Mouse (Mus musculus) cerebral cortex, adult 2 months (tissue): ENCODE results near the gene Mien1.

Source experiments
- WGBS: fragments of 180-500 bp; shearing (Covaris S2); methylation state at CpG from one replicate; pipeline ENCODE4 v1.1.7; 2018; 5-methylcytosine and 5-hydroxymethylcytosine counted together

Gene Mien1

DNA sequence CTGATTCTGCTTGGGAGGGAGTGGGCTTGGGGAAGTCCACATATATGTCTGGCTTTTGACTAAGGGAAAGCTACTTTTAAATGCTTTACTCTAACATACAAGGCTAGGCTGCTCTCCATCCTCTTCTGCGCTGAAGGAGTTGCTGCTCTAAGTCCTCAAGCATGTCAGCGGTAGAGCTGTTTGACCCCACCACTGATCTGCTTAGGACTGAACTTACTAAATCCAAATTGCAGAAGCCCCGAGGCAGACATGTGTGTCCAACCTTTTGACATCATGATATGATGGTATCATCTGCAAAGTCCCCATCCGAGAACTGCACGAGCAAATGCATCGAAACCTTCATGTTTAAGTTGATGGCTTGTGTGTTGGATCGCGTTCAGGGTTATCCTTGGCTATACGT is 21.1 kb upstream of the Mien1 start:
- 90% methylated on average over 9 of the region's 9 CpGs for WGBS

DNA sequence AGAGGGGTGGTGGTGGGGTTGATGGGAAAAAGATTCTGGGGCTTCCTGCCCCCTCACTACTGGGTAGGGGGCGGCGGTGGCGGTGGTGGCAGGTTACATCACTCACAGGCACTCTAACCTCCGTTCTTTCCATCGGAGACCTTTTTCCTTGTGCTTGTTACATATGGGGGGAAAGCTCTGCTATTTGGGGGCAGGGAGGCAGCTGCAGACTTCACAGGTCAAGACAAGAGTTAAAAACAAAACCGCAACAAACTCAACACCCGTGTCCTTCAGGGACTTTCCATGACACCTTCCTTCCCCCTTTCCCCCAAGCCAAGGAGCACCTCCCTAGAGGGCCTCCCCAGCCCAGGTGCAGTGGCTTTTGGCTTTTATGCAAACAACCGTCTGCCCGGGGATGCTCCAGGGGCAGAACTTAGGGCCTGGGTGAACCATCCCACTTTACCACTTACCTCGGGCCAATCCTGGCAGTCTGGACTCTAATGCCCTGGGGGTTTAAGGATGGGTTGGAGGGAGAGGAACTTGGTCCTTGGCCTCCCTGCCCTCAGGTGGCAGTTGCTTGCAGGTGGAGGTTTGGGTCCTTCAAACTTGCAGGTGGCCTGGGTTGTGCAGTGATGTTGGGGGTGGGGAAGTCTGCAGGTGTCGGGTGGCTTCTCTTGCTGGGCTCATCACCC is 20.4 kb upstream of the Mien1 start:
- WGBS = 54% methylated on average over 11 of the region's 11 CpGs

DNA sequence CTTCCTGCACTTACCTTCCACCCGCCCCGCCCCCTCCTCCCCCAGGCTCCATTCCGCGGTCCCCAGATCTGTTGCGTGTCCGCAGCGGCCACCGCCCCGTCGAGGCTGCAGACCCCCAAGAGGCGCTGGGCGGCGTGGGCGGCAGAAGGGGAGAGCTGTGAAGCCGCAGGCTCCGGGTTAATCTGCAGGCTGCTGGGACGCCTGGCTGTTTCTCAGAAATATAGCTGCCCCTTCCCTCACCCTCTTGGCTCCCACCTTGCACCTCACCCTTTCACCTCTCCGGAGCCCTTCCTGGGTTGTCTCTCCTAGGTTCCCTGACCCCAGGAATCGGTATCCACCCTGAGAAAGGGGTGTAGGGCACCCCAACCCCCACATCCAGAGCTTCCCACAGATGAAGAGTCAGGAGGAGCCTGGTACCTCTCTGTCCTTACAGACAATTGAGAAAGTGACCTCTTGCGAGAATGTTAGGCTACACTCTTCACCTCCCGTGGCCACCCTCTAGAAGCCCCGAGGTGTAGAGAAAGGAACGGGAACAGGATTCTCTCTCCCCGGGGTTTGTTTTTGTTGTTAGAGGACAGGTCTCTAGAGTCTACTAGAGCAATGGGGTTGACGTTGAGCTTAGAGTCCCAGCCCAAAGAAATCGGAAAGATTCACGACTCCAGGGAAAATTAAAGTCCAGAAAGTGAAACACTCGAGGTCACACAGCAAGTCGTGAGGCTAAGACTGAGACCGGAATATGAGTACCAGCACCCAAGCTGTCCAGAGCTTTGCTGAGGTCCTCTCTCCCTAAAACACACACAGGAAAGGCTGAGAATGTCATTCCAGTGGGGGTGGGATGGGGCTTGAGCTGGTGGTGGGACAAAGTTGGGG is 19.6 kb upstream of the Mien1 start:
- 9% methylated on average over 28 of the region's 30 CpGs for WGBS

DNA sequence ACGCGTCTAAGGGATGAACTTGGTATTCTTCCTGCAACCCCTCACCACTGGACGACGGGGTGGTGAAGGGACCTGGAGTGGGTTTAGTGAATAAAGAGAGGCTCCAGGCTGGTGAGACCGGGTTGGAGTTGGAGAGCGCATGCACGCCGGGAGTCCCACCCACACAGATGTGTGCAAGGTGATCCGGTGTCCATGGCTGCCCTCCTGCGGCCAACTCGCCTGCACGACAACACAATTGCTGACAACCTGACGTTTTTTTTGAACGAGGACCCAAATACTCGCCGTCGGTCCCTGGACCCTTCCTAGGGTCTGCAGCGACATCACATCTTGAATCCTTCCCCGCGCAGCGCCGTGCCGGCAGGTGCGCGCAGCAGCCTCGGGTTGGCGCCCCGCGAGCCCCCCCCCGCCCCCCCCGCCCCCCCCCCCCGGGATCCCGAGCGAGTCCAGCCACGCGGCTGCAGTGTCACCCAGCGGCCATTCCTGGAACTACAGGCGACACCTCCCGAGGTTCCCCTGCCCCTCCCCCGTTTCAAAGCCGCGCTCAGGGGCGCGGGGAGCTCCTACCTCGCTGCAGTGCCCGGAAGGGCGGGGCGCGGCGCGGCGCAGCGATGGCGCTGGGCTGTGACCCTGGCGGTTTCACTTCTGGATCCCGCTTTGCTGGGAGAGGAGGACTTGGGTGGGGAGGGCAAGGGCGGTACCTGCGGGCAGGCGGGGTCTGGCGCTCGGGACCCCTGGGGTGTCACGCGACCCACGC is 18.8 kb upstream of the Mien1 start:
- under 1% methylated on average over 57 of the region's 64 CpGs for WGBS

DNA sequence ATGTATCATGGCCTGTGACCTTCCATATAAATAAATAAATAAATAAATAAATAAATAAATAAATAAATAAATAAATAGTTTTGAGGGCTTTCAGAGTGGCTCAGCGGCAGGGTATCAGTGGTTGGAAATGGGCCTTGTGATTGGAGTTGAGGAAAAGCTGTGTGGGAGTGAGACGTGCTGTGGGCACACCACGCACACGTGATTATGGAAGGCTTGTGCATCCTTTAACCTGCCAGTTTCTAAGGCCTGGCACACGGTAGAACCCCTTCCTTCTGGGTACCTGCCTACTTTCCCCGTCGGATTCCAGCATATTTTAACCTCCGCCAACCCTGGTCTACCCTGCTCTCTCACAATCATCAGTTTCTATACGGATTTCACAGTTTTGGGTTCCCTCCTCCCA is 18.2 kb upstream of the Mien1 start:
- 12% methylated on average over 9 of the region's 9 CpGs for WGBS

DNA sequence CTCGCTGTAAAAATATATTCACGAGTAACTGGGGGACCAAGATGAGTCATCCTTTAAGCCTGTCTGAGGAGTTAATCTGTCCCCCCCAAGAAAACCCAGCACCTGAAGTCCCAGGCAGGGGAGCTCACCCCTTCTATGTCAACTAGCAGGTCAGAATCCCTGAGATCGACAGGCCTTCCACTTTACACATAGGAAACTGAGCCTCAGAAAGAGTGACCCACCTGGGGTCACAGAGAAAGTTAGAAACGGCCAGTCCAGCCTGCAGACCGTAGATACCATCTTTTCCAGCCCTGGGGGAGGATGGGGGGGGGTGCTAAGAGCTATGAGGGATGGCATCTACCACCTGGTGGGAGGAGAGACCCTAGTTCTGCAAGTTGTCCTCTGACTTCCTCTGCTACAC is 17.8 kb upstream of the Mien1 start:
- WGBS = 64% methylated on average over 5 of the region's 5 CpGs

DNA sequence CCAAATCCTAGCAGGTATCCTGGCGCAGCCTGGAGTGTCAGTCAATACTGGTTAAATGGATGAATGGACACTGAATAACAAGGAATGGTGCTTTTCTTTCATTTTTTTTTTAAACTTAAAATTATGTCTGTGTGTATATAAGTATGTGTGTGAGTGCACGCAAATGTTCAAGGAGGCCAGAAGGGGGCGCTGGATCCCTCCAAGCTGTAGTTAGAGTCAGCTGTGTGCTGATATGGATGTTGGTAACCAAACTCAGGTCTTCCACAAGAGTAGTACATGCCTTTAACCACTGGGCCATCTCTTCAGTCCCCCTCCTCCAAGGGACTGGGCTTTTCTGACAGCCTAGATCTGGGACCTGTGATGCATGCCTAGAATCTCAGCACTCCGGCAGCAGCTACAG is 16.7 kb upstream of the Mien1 start:
- 83% methylated on average over 4 of the region's 4 CpGs for WGBS

DNA sequence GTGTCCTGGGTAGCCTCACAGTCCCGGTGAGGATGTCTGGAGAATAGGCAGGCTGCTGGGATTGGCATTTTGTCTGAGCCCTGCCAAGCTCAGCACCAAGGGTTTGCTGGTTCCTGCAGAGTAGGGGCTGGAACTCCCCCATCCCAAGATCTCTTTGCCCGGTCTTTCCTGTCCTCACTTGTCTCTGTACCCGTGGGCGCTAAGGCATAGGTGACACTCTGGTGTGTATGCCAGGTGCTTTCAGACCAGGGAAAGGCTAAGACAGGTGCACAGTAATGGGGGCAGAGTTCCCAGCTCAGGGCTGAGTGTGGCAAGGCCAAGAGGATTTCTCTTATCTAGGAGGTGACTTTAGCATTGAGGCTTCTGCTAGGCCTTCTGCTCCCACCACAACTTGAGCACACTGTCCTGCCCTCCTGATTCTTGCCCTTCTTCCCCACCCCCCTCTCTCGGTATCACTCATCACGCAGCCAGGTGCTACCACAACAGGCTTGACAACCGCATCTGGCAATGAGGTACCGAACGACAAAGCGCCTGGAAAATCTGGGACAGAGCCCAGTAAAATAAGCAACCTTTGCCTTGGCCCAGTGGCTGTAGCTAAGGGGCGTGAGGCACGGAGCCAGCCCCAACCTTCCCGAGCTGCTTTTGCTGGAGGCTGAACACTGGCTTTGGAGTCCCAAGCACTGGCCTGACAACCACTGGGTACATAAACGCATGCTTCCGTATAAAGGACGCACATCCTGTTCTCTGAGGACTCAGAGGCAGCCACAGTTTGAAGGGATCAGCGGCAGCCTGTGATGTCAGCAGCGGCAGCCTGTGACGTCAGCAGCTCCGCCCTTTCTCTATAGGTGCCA is 11.4 kb upstream of the Mien1 start:
- 74% methylated on average over 20 of the region's 20 CpGs for WGBS

DNA sequence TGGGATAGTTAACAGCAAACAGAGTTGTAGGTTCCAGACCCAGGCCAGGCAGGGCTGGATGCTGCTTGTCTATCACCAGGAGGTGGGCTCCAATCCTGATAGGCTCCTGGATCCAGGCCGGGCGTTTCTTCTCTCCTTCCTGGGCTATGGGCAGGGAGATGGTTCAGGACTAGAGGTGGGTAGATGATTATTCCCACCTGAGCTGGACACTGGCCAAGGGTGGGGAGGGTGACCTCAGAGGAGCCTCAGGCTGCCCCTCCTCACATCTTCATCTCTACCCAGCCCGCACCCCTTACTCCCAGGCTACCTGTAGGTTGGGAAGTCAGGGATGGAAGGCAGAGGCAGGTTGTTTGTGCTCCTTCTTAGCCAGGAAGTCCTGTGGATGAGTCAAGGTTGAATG is 10.6 kb upstream of the Mien1 start:
- 87% methylated on average over 3 of the region's 3 CpGs for WGBS

DNA sequence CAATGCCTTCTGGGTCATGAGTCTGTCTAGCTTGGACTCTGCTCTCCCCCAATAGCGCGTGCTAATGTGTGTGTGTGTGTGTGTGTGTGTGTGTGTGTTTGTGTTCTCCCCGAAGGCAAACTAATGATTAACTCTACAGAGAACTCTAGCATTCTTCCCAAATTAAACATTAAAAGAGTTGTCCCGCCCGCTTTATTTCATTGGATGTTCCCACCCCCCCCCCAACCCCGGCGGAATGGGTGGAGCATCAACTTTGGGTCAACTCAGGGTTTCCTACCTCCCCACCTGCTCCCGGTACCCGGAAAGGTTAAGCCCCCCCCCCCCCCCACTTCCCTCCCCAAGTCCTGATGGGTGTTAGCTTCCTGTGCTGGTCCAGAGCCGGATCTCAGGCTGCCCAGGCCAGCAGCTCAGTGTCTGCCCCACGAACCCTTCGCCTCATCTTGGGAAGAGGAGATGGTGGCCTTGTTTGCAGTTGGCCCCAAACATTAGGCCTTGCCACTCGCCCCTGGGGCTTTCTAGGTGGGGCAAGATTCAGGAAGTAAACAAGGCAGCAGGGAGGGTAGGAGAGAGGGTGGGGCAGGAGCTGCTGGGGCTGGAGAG is 9.5 kb upstream of the Mien1 start:
- WGBS = 63% methylated on average over 13 of the region's 13 CpGs

DNA sequence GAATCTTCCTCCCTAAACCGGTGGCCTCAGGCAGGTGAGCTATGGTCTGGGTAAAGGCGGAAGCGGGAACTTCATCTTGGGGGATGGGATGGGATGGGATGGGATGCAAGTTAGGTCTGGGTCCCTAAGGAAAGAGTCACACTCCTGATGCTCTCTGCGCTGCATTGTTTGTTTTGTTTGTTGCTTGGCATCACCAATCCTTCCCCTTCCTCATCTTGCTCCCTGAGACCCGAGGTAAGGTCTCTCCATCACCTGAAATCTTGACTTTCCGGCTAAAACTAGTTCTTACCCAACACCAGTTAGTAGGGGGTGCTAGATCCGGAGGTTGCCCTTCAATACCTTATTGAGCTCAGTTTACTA is 8.7 kb upstream of the Mien1 start:
- WGBS = 44% methylated on average over 7 of the region's 7 CpGs

DNA sequence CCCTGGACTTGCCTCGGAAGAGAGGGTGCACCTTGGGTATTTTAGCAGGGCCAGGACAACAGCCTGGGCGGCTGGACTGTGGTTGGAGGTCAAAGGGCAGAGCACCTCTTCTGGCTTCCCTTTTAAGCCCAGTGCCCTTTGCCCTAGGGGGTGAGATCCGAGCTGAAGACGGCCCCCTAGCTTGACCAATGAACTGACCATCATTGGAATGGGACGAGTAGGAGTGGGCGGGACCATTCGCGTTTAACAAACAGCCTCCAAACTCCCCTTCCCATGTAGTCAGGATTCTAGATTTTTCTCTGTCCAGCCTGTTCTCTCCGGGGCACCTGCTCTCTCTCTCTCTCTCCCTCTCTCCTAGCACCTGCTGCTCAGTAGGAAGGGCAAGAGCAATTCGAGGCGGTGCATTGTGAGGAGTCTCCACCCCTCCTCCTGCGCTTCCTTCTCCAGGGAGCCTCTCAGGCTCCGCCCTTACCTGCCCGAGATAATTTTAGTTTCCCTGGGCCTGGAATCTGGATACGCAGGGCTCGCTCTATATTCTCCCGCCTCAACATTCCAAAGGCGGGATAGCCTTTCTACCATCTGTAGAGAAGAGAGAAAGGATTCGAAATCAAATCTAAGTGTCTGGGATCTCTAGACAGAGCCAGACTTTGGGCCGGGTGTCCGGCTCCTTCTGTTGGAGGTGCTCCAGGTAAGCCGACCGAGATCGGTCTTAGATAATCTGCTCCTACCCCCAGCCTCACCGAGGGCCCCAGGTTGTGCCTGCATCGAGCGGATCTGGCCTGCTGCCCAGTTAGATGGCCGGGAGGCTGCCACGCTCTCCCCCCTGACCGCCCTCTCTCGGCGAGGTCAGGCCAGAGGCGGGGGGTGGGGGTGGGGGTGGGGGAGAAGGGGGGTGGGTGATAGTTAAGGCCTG is 8.0 kb upstream of the Mien1 start:
- 9% methylated on average over 32 of the region's 33 CpGs for WGBS

DNA sequence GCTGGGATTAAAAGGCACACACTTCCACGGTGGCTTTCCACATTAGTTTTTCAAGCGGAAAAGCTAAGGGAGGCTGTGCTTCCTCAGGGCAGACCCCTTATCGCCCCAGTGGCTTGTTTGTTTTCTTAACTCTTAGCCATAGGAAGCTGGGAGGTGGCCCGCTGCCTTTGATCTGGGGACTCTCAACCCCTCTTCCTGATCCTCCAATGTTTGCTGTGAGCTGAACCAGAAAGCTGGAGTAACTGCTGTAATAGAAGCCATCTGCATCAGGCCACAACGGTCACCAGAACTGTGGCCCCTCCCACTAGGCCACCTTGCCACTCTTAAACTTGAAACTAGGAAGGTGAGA is 7.4 kb upstream of the Mien1 start, which contains the start of gene Grb7:
Gene Grb7 (plus strand): TSS at position 182 of the 349 bp plus-strand sequence.
- 53% methylated on average over 5 of the region's 5 CpGs for WGBS

DNA sequence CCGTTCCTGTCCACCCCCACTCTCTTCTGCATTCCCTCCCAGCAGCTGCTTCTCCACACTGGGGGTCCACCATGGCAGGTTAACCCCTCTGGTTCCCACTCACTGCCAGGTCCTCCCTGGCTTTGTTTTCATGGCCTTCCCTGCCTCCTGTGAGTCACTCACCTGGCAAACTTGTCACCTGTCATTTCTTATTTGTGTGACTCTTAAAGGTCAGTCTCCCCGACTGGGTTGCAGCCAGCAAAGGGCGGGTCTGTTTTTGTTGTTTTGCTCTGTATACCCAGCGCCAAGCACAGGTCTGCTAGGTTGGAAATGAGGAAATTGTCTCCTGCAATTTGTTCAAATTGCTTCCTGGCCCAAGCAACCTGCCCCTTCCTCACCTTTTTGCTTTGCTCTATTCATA is 6.9 kb upstream of the Mien1 start:
- 71% methylated on average over 4 of the region's 4 CpGs for WGBS

DNA sequence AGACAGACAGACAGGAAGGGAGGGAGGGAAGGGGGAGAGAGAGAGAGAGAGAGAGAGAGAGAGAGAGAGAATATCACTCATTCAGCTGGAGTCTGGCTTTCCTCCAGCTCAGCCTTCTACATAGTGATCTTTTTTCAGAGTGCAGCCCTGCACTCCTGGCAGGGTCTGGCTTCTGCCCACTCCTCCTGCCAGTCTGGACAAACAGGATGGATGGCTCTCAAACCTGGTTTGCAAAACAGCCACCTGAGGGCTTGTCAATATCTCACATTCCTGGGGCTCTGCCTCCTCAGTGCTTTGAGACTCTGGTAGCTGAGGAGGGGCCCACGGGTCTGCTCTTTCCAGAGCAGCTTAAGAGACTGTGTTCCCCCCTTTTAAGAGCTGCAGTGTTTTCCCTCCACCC is 6.4 kb upstream of the Mien1 start:
- WGBS = 54% methylated on average over 1 of the region's 1 CpGs

DNA sequence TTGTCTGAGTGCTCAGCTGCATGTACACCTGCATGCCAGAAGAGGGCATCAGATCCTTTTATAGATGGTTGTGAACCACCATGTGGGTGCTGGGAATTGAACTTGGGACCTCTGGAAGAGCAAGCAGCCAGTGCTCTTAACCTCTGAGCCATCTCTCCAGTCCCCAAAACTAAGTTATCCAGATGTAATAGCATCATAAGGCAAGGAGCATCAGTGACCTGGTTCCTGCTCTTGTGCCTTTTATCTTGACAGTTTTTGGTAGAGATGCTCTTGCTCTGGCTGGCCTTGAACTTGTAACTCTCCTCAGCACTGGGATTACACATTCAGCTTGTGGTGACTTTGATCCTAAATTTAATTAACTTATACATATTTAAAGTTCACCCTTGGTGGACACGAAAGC is 4.9 kb upstream of the Mien1 start:
- 100% methylated on average over 1 of the region's 1 CpGs for WGBS

DNA sequence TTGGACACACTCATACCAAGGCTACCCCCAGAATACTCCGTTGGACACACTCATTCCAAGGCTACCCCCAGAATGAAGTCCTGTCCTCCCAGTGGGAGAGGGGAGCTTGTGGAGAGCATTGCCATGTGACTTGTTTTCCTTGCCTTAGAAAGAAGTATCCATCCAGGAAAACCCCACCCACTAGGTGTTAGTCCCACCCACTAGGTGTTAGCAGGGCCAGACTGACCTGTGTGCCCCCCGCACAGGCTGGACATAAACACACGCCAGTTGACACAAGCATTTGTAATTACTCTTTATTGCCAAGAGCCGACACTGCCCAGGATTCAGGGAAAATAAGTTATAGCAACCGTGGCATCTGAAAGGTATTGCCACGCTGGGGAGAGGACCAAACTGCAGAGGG is 1.4 kb downstream of the Mien1 start:
- WGBS = 90% methylated on average over 6 of the region's 6 CpGs

DNA sequence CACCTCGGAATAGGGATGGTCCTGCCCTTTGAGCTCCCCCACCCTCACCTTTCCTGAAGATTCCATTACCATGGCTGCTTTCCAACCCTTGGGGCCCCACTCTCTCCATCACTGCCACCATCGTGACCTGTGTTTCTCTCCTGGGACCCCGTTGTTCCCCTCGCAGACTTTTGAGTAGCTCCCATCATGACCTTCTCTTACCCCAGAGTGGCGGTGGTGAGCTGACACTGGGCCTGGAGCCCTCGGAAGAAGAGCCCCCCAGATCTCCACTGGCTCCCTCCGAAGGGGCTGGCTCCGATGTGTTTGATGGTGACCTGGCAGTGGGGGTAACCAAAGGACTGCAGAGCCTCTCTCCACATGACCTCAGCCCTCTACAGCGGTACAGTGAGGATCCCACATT is 3.1 kb downstream of the Mien1 start:
- 87% methylated on average over 9 of the region's 9 CpGs for WGBS

DNA sequence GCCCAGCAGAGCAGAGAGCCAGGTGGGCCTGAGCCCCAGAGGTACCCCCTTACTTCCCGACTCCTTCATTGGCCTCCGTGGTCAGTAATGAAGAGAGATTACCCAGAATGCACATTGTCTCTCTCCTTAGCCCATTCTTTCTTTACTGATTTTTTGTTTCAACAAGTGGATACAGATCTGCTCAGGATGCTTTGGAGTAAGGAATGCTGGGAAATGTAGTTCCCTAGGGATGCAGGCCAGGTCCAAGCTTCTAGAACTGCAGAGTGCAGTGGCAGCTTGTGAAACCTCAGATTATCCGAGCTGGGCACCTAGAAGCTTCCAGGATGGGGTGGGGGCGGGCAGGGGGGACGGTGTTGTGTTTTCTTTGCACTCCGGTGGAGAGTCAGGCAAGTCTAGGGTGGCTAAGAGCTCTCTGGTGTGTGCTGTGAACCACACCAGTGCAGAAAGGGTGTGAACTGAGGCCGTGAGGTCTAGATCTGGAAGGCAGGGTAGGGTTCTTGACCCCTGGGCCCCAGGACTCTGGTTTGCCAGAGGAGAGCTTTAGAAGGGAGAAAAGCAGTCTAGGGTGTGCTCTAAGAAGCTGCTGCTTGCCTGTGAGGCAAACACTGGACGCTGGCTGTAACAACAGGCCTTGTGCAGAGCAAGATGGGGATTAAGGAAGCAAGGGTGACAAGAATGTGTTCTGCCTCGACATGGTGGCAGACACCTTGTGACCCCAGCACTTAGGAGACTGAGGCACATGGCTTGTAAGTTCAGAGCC is 6.9 kb downstream of the Mien1 start:
- WGBS = 85% methylated on average over 9 of the region's 9 CpGs

DNA sequence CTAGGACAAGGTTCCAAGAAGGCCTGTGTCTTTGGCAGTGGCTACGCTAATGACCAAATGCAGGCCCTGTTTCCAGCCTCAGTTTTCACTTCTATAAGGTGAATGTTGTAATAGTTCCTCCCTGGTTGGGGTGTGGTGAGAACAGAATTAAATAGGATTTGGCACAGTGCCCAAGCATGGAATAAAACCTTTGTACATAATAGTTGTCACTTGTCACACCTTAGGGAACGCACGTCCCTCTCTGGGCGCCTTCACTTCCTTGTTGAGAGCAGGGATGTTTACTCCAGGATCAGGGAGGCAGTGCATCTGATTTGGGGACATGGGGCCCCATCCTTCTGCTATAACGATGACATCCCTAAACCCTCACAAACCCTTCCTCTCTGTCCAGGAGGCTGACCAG is 10.4 kb downstream of the Mien1 start:
- WGBS = 85% methylated on average over 5 of the region's 5 CpGs
